Mouse (Mus musculus) ZHBTc4 (cell line): ENCODE measurements around the gene Fnip2.

ENCODE experiments used
- DNase-seq: peaks from one replicate; pipeline ENCODE4 v3.0.0-alpha.2; 2011; ENCODE audit warnings: low read depth, low spot score

Fnip2 gene

DNA sequence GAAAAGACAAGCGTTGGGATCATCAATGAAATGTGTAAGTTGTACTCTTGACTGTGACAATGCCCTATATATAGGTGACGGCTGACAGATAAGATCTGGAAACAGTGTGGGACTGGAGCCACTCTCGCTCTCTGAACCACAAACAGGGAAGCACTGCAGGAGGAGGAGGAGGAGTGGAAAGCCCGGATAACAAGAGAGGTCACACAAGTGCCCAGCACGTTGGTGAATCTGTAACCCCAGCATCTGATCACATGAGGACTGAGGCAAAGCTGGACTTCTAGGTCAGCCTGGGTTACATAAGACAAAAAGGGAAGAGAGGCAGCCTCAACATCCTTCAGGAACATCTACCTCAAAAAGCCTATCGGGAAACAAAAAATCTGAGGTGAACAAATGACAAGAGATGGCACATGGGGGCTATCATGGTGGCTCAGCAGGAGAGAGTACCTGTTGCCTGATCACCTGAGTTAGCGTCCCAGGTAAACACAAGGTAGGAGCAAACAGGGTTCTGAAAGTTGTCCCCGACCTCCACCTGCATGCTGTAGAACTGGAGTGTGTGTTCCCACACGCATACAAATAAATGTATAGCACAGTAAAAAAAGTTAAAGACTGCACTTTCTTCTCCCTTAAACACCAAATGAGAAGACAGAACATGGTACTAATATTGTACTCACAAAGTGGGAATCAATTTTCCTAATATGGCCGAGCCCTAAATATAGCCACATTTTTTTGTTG is 2.6 kb downstream of the Fnip2 start:
- no peak for DNase-seq

- no peak for DNase-seq
These were observed 4.1 kb downstream of the Fnip2 start for GRCm38 (mm10) chr3:79563511-79563910.

GRCm38 (mm10) chr3:79561784-79562715 is 5.5 kb downstream of the Fnip2 start:
- DNase-seq = no peak

- no peak for DNase-seq
These were observed 7.0 kb downstream of the Fnip2 start for GRCm38 (mm10) chr3:79560555-79560954.

GRCm38 (mm10) chr3:79559773-79560045 is 7.9 kb downstream of the Fnip2 start:
- no peak for DNase-seq

- no peak for DNase-seq
These were observed 8.4 kb downstream of the Fnip2 start for GRCm38 (mm10) chr3:79559021-79559772.

- no peak for DNase-seq
These were observed 12.5 kb downstream of the Fnip2 start for GRCm38 (mm10) chr3:79555061-79555460.

- no peak for DNase-seq
These were observed 13.8 kb downstream of the Fnip2 start for GRCm38 (mm10) chr3:79553779-79554178.

DNA sequence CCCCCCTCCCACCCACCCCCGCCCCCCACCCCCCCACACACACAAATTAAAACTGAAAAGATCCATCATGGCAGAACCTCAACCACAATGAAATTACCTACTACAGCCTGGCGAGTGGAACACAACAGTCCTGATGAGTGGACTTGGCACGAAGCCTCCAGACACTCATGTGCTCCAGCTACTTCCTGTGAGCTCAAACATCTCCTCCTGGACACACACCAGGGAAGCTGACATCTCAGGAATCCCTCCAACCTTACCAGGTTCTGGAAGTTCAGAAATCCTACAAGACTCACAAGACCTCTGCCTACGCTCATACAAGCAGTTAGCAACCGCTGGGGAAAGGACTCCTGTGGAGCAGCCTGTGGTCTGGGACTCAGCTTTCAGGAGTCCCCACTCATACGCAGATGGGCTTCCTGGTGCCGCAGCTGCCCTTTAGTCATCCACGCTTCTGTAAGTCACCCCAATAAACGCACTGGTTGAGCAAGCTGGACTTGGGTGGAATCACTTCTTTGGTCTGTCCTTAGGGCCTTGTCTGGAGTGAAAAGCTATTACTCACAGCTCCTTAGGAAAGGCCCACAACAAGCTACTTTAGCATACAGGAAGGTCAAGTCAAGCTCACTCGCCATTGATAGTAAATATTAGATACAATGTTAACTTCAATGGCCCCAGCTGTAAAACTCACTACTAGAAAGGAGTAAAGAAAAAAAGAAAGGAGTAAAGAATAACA is 15.6 kb downstream of the Fnip2 start:
- no peak for DNase-seq

GRCm38 (mm10) chr3:79549751-79550393 is 17.7 kb downstream of the Fnip2 start:
- DNase-seq = no peak

- no peak for DNase-seq
These were observed 18.7 kb downstream of the Fnip2 start for GRCm38 (mm10) chr3:79548681-79549437.

DNA sequence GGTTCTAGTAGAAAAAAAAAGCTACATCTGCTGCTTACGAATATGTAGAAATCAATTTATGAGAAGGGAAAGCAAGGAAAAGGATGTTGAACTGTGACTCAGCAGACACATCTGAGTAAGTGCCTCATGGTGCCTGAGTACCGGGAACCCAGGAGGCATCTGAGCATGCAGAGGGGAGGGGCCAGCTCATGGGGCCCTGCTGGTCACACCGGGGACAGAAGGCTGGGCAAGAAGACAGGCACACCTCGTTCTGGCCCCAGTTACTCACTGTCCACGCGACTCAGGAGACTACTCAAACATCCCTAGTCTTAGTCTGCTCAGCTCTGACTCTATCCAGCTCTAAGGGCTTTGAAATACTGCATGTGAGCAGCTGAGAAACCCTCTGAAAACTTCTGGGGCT is 25.0 kb downstream of the Fnip2 start:
- DNase-seq = peak; percentile 45

GRCm38 (mm10) chr3:79539656-79540055 is 27.9 kb downstream of the Fnip2 start:
- DNase-seq = no peak

DNA sequence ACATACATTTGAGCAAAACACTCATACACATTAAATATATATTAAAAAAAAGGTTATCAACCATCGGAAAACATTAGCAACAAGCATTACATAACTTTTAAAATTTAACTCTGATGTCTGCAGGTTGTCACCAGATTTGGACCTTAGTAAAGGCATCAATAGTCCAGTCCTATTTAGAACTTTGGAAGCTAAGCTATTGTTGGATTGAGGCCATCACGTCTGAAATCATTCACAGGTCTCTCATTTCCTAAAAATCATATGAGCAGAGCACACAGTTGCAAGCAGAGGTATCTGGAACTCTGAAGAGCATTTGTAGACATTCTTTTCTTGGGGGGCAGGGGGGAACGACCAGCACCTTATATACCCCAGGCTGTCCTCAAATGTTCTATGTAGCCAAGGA is 28.5 kb downstream of the Fnip2 start:
- no peak for DNase-seq

GRCm38 (mm10) chr3:79538342-79538741 is 29.3 kb downstream of the Fnip2 start:
- no peak for DNase-seq

GRCm38 (mm10) chr3:79537626-79538203 is 29.9 kb downstream of the Fnip2 start:
- DNase-seq = no peak

GRCm38 (mm10) chr3:79537023-79537422 is 30.6 kb downstream of the Fnip2 start:
- no peak for DNase-seq

- peak; percentile 84 for DNase-seq
These were observed 35.9 kb downstream of the Fnip2 start for GRCm38 (mm10) chr3:79531581-79532271.

GRCm38 (mm10) chr3:79529499-79530096 is 38.0 kb downstream of the Fnip2 start:
- DNase-seq = no peak
